Mouse (Mus musculus): ENCODE results near the gene Mfsd12. TPM values are rescaled to one million over a fixed set of nuclear protein-coding genes. Genes with fewer than 3 reads are reported as not detected.

The Mfsd12 gene
- polyA plus RNA-seq, 1 experiment from 2014 or later: 8.8 TPM

- H3K9me3 ChIP-seq (replicated peaks): no peaks in the 10 kb centered on the region
- WGBS: 3% methylated on average over 20 of the region's 20 CpGs
- peaks cover 68% of the 10 kb centered on the region for H3K36me3 ChIP-seq
- peak overlapping the region; percentile 95 for H3K4me3 ChIP-seq
- H3K4me1 ChIP-seq: peaks cover 53% of the 10 kb centered on the region
- H3K27ac ChIP-seq: peak overlapping the region; percentile 95
- DNase-seq (ENCODE audit: low spot score): no peak
- no peaks in the 10 kb centered on the region for H3K27me3 ChIP-seq (ENCODE audit: low read depth, poor library complexity, severe bottlenecking)
Measured at GRCm38 (mm10) chr10:81321436-81321835, 35.9 kb upstream of the Mfsd12 start.

GRCm38 (mm10) chr10:81322444-81322843 is 34.8 kb upstream of the Mfsd12 start:
- Histone ChIP-seq H3K27me3 (ENCODE audit: low read depth, poor library complexity, severe bottlenecking) (no peaks in the 10 kb centered on the region), H3K36me3 (peaks cover 69% of the 10 kb centered on the region), H3K27ac (no peak overlapping the region), H3K9me3 (replicated peaks) (no peaks in the 10 kb centered on the region), H3K4me3 (peak overlapping the region; percentile 95), H3K4me1 (peaks cover 52% of the 10 kb centered on the region)
- 96% methylated on average over 27 of the region's 27 CpGs for WGBS
- no peak for DNase-seq (ENCODE audit: low spot score)

GRCm38 (mm10) chr10:81323141-81323775 is 34.0 kb upstream of the Mfsd12 start:
- Histone ChIP-seq H3K36me3 (peaks cover 68% of the 10 kb centered on the region), H3K27ac (no peak overlapping the region), H3K4me3 (no peak overlapping the region), H3K9me3 (replicated peaks) (no peaks in the 10 kb centered on the region), H3K27me3 (ENCODE audit: low read depth, poor library complexity, severe bottlenecking) (no peaks in the 10 kb centered on the region), H3K4me1 (peaks cover 52% of the 10 kb centered on the region)
- 95% methylated on average over 23 of the region's 23 CpGs for WGBS
- no peak for DNase-seq (ENCODE audit: low spot score)

GRCm38 (mm10) chr10:81323791-81324530 is 33.3 kb upstream of the Mfsd12 start:
- Histone ChIP-seq H3K27ac (no peak overlapping the region), H3K27me3 (ENCODE audit: low read depth, poor library complexity, severe bottlenecking) (no peaks in the 10 kb centered on the region), H3K36me3 (peaks cover 64% of the 10 kb centered on the region), H3K9me3 (replicated peaks) (no peaks in the 10 kb centered on the region), H3K4me3 (peak overlapping the region; percentile 8; the same call in 1 of the 2 replicates), H3K4me1 (peaks cover 52% of the 10 kb centered on the region)
- DNase-seq (ENCODE audit: low spot score): no peak
- 94% methylated on average over 18 of the region's 18 CpGs for WGBS

- peaks cover 53% of the 10 kb centered on the region for H3K4me1 ChIP-seq
Measured at GRCm38 (mm10) chr10:81325176-81325575, 32.1 kb upstream of the Mfsd12 start.

GRCm38 (mm10) chr10:81325781-81326180 is 31.5 kb upstream of the Mfsd12 start:
- no peak for DNase-seq (ENCODE audit: low spot score)
- Histone ChIP-seq H3K4me3 (no peak overlapping the region), H3K36me3 (peaks cover 71% of the 10 kb centered on the region), H3K4me1 (peaks cover 57% of the 10 kb centered on the region), H3K27me3 (ENCODE audit: low read depth, poor library complexity, severe bottlenecking) (no peaks in the 10 kb centered on the region), H3K27ac (0 out of 2 replicates have a peak overlapping the region, but pooled peaks have one; percentile 11), H3K9me3 (replicated peaks) (no peaks in the 10 kb centered on the region)
- WGBS: 95% methylated on average over 18 of the region's 18 CpGs

More at GRCm38 (mm10) chr10:81325176-81325575, 32.1 kb upstream of the Mfsd12 start:
- 94% methylated on average over 21 of the region's 21 CpGs for WGBS
- Histone ChIP-seq H3K4me3 (no peak overlapping the region), H3K9me3 (replicated peaks) (no peaks in the 10 kb centered on the region), H3K36me3 (peaks cover 71% of the 10 kb centered on the region), H3K27me3 (ENCODE audit: low read depth, poor library complexity, severe bottlenecking) (no peaks in the 10 kb centered on the region), H3K27ac (no peak overlapping the region)
- DNase-seq (ENCODE audit: low spot score): no peak

- H3K4me1 ChIP-seq: peaks cover 53% of the 10 kb centered on the region
- no peak for DNase-seq (ENCODE audit: low spot score)
- H3K36me3 ChIP-seq: peaks cover 71% of the 10 kb centered on the region
- no peak overlapping the region for H3K4me3 ChIP-seq
- H3K27ac ChIP-seq: peak overlapping the region; percentile 27; the same call in 1 of the 2 replicates
- peaks cover 6% of the 10 kb centered on the region for H3K27me3 ChIP-seq (ENCODE audit: low read depth, poor library complexity, severe bottlenecking)
- no peaks in the 10 kb centered on the region for H3K9me3 ChIP-seq (replicated peaks)
- WGBS: 87% methylated on average over 6 of the region's 6 CpGs
Measured at GRCm38 (mm10) chr10:81326858-81327257, 30.4 kb upstream of the Mfsd12 start.

GRCm38 (mm10) chr10:81327959-81328358 is 29.3 kb upstream of the Mfsd12 start:
- WGBS: 6% methylated on average over 2 of the region's 2 CpGs
- Histone ChIP-seq H3K27me3 (ENCODE audit: low read depth, poor library complexity, severe bottlenecking) (peaks cover 17% of the 10 kb centered on the region), H3K4me3 (no peak overlapping the region), H3K9me3 (replicated peaks) (no peaks in the 10 kb centered on the region), H3K4me1 (peaks cover 51% of the 10 kb centered on the region), H3K27ac (peak overlapping the region; percentile 37), H3K36me3 (peaks cover 66% of the 10 kb centered on the region)
- DNase-seq (ENCODE audit: low spot score): no peak

GRCm38 (mm10) chr10:81328386-81328785 is 28.9 kb upstream of the Mfsd12 start, which contains the start of gene Tbxa2r:
TSS of gene Tbxa2r (plus strand) at chr10:81328731.
- Histone ChIP-seq H3K27me3 (ENCODE audit: low read depth, poor library complexity, severe bottlenecking) (peaks cover 21% of the 10 kb centered on the region), H3K9me3 (replicated peaks) (no peaks in the 10 kb centered on the region), H3K27ac (peak within 1 kb of the TSS; percentile 64), H3K4me1 (peaks cover 52% of the 10 kb centered on the region), H3K4me3 (0 out of 2 replicates have a peak within 1 kb of the TSS, but pooled peaks have one; percentile 11), H3K36me3 (peaks cover 63% of the 10 kb centered on the region)
- 7% methylated on average over 10 of the region's 10 CpGs for WGBS
- DNase-seq (ENCODE audit: low spot score): no peak

- Histone ChIP-seq H3K27ac (peak overlapping the region; percentile 64), H3K4me3 (0 out of 2 replicates have a peak overlapping the region, but pooled peaks have one; percentile 11), H3K27me3 (ENCODE audit: low read depth, poor library complexity, severe bottlenecking) (peaks cover 23% of the 10 kb centered on the region), H3K36me3 (peaks cover 53% of the 10 kb centered on the region), H3K9me3 (replicated peaks) (no peaks in the 10 kb centered on the region), H3K4me1 (peaks cover 52% of the 10 kb centered on the region)
- no peak for DNase-seq (ENCODE audit: low spot score)
- WGBS: 69% methylated on average over 10 of the region's 10 CpGs
Measured at GRCm38 (mm10) chr10:81329194-81329975, 27.9 kb upstream of the Mfsd12 start.

- H3K27ac ChIP-seq: peak overlapping the region; percentile 64
- peaks cover 23% of the 10 kb centered on the region for H3K27me3 ChIP-seq (ENCODE audit: low read depth, poor library complexity, severe bottlenecking)
- H3K4me1 ChIP-seq: peaks cover 58% of the 10 kb centered on the region
- no peaks in the 10 kb centered on the region for H3K9me3 ChIP-seq (replicated peaks)
- H3K4me3 ChIP-seq: 0 out of 2 replicates have a peak overlapping the region, but pooled peaks have one; percentile 11
- 70% methylated on average over 4 of the region's 4 CpGs for WGBS
- DNase-seq (ENCODE audit: low spot score): no peak
- peaks cover 47% of the 10 kb centered on the region for H3K36me3 ChIP-seq
Measured at GRCm38 (mm10) chr10:81330007-81330406, 27.3 kb upstream of the Mfsd12 start.

- Histone ChIP-seq H3K36me3 (peaks cover 24% of the 10 kb centered on the region), H3K27me3 (ENCODE audit: low read depth, poor library complexity, severe bottlenecking) (peaks cover 33% of the 10 kb centered on the region), H3K9me3 (replicated peaks) (no peaks in the 10 kb centered on the region), H3K4me1 (peaks cover 63% of the 10 kb centered on the region), H3K27ac (peak overlapping the region; percentile 75), H3K4me3 (peak overlapping the region; percentile 32)
- no peak for DNase-seq (ENCODE audit: low spot score)
- 15% methylated on average over 29 of the region's 29 CpGs for WGBS
Measured at GRCm38 (mm10) chr10:81332277-81332676, 25.0 kb upstream of the Mfsd12 start.
